Mouse (Mus musculus): ENCODE measurements around the gene Dock8. TPM values are rescaled to one million over a fixed set of nuclear protein-coding genes. Genes with fewer than 3 reads are reported as not detected.
"Not testable (repeated sequence)": the region's sequence is repeated elsewhere in the genome, so short reads cannot be mapped to it uniquely, and the experiment has no call there.

Gene Dock8
- polyA plus RNA-seq, 1 experiment: 18.0 TPM

DNA sequence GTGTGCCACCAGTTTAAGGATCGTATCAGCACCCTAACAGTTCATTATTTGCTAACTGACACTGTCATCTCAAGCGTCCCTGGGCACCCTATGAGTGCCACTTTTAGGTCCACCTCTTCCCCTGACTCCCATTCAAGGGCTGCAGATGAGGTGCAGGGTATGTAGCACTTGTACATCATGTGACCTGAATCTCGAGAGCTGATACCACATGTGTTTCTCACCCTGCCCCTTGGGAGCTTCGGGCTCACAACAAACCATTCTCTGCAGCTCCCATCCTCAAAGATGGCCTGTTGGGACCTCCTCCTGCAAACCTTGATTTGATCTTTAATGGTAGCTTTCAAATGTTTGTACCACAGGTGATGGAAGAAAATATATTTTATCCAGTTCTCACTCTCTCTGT, 32.4 kb downstream of the Dock8 start:
- no peak for TF ChIP-seq GATA1 (IDR thresholded peaks at IDR 0.05; ENCODE audit: borderline replicate concordance, low read length)
- no peak for TF ChIP-seq FLI1 (IDR thresholded peaks at IDR 0.05; ENCODE audit: low read length)
- Histone ChIP-seq H3K27me3 (replicated peaks) (no peaks in the 10 kb centered on the region), H3K4me1 (peaks cover 56% of the 10 kb centered on the region), H3K4me3 (replicated peaks) (no peak overlapping the region), H3K9me3 (no peaks in the 10 kb centered on the region), H3K36me3 (replicated peaks; ENCODE audit: low read length) (peaks cover 56% of the 10 kb centered on the region)

DNA sequence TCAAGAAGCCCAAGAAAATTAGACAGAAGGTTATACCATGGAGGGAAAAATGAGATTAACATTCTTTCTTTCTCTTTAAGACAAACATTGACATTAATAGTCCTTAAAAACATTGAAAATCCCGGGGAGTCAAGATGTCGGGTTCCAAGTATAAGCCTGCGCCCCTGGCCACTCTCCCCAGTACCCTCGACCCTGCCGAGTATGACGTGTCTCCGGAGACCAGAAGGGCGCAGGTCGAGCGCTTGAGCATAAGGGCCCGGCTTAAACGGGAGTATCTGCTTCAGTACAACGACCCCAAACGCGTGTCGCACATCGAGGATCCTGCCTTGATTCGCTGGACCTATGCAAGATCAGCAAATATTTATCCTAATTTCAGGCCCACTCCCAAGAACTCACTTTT, 33.7 kb downstream of the Dock8 start:
- not testable (repeated sequence) for H3K4me3 ChIP-seq (replicated peaks); H3K9me3 ChIP-seq; H3K27me3 ChIP-seq (replicated peaks)
- Histone ChIP-seq H3K36me3 (replicated peaks; ENCODE audit: low read length) (peaks cover 52% of the 10 kb centered on the region), H3K4me1 (peaks cover 54% of the 10 kb centered on the region)

DNA sequence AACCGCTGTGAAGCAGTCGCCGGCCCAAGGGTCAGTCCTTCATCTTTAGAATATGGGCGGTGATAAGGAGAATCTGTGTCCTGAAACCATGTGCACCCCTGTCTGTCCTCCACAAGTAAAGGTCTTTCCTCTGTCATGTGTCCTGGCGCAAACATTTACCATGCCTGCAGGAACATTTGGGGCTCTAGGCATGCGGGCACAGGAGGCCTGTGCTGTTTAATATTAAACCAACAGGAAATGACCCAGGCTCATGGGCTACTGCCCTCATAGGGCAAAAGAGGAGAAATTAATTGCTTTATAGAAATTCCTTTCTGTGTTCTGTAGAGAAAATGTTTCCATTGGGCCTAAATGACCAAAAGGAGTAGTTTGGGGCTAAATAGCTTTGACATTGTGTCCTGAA, 36.5 kb downstream of the Dock8 start:
- Histone ChIP-seq H3K4me3 (replicated peaks) (no peak overlapping the region), H3K4me1 (peaks cover 71% of the 10 kb centered on the region), H3K27me3 (replicated peaks) (no peaks in the 10 kb centered on the region), H3K36me3 (replicated peaks; ENCODE audit: low read length) (peaks cover 64% of the 10 kb centered on the region), H3K9me3 (no peaks in the 10 kb centered on the region)
- TF ChIP-seq FLI1 (IDR thresholded peaks at IDR 0.05; ENCODE audit: low read length) (no peak), GATA1 (IDR thresholded peaks at IDR 0.05; ENCODE audit: borderline replicate concordance, low read length) (no peak)

DNA sequence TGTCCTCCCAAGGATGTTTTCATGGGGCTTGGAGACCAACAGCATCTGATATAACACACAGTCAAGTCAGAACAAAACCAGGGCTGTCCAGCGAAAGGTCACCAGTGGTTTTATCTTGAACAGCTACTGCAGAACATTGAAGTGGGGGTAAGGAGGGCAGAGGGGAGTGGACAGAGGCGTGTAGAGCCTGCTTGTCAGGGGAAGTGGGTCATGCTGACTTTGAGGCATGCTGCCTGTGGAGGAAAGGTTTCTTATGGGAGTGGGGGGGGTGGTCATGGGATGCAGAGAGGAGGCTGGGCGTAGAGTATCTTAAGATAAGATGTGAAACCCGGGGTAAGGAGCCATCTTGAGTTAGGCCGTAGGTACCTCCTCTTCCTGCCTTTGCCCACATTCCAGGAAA, 37.5 kb downstream of the Dock8 start:
- H3K4me3 ChIP-seq (replicated peaks): peak overlapping the region; percentile 76
- peaks cover 64% of the 10 kb centered on the region for H3K36me3 ChIP-seq (replicated peaks; ENCODE audit: low read length)
- no peaks in the 10 kb centered on the region for H3K9me3 ChIP-seq
- H3K27me3 ChIP-seq (replicated peaks): no peaks in the 10 kb centered on the region
- TF ChIP-seq FLI1 (IDR thresholded peaks at IDR 0.05; ENCODE audit: low read length) (no peak), GATA1 (IDR thresholded peaks at IDR 0.05; ENCODE audit: borderline replicate concordance, low read length) (no peak)
- H3K4me1 ChIP-seq: peaks cover 68% of the 10 kb centered on the region

DNA sequence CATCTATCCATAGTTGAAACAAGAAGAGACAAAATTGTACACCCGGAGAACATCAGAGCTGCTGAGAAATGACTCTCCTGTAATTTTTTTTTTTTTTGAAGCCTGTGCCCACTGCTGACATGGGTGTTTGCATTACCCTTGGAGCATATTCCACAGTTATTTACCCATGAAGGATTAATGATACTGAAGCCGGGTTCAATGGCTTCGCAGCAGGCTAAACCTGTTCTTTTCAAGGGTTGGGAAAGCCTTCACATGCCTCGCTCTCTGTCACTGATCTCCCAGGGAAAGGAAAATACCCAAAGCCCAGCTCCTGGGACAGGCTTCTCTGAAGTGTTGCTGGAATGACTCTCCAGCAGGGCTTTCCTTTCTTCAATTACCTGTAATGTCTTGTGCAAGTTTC, 37.9 kb downstream of the Dock8 start:
- Histone ChIP-seq H3K4me3 (replicated peaks) (no peak overlapping the region), H3K36me3 (replicated peaks; ENCODE audit: low read length) (peaks cover 62% of the 10 kb centered on the region), H3K4me1 (peaks cover 71% of the 10 kb centered on the region), H3K27me3 (replicated peaks) (no peaks in the 10 kb centered on the region), H3K9me3 (no peaks in the 10 kb centered on the region)
- TF ChIP-seq GATA1 (IDR thresholded peaks at IDR 0.05; ENCODE audit: borderline replicate concordance, low read length) (no peak), FLI1 (IDR thresholded peaks at IDR 0.05; ENCODE audit: low read length) (no peak)

DNA sequence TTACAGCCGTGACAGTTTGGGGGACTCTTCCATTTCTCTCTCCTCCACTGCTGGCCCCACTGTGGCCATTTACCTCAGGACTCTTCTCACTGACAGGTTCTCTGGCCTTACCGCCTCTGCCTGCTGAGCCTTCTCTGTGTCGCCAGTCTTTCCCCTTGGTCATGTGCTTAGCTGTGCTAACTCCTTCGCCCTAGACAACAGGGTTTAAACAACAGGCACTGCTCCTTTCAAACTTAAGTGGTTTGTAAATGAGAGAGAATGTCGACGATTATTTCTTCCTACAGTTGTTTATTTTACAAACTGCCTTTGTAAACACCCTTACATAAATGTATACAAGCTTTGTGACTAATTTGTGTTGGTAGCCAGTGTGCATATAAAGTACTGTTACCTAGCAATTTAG, 39.0 kb downstream of the Dock8 start:
- H3K36me3 ChIP-seq (replicated peaks; ENCODE audit: low read length): peaks cover 63% of the 10 kb centered on the region
- H3K27me3 ChIP-seq (replicated peaks): no peaks in the 10 kb centered on the region
- H3K4me1 ChIP-seq: peaks cover 82% of the 10 kb centered on the region
- no peak for TF ChIP-seq GATA1 (IDR thresholded peaks at IDR 0.05; ENCODE audit: borderline replicate concordance, low read length)
- no peak for TF ChIP-seq FLI1 (IDR thresholded peaks at IDR 0.05; ENCODE audit: low read length)
- no peaks in the 10 kb centered on the region for H3K9me3 ChIP-seq
- H3K4me3 ChIP-seq (replicated peaks): peak overlapping the region; percentile 21

DNA sequence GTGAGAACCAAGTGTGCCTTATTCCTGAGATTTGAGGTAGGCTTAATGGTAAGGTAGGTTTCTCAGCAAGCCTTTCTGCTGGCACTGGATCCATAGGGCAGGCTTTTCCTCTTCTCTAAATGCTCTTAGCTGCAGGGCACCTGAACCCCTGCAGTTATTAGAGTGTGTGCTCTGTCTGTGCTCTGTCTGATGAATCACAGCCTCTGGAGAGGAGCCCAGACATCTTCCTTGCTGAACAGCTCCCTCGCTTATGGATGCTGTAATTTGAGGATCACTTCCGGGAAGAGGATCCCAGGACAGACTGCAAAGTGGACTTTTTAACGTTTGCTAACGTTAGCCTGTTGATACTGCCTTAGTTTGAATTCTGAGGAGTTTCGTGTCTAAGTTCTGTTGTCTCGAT, 41.9 kb downstream of the Dock8 start:
- no peak for TF ChIP-seq FLI1 (IDR thresholded peaks at IDR 0.05; ENCODE audit: low read length)
- Histone ChIP-seq H3K27me3 (replicated peaks) (no peaks in the 10 kb centered on the region), H3K4me3 (replicated peaks) (no peak overlapping the region), H3K36me3 (replicated peaks; ENCODE audit: low read length) (peaks cover 65% of the 10 kb centered on the region), H3K9me3 (no peaks in the 10 kb centered on the region), H3K4me1 (peaks cover 81% of the 10 kb centered on the region)

DNA sequence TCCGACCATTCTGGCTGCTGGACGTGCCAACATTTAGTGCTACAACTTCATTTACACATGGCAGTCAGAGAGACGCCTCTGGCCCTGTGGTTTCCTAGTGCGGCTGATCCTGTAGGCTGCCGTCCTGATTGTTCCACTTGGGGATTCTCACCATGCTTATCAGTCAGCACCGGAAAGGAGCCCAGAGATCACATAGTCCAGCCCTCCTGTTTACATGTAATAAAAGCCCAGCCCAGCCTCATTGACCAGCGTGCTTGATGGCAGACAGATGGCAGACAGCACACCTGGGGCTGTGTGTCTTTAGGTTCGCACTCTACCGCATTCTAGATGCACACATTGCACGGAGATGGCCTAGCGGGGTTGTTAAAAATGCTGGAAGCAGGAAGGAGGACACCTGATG, 43.6 kb downstream of the Dock8 start:
- Histone ChIP-seq H3K4me3 (replicated peaks) (no peak overlapping the region), H3K4me1 (peaks cover 72% of the 10 kb centered on the region), H3K9me3 (no peaks in the 10 kb centered on the region), H3K36me3 (replicated peaks; ENCODE audit: low read length) (peaks cover 60% of the 10 kb centered on the region), H3K27me3 (replicated peaks) (no peaks in the 10 kb centered on the region)
- TF ChIP-seq GATA1 (IDR thresholded peaks at IDR 0.05; ENCODE audit: borderline replicate concordance, low read length) (no peak), FLI1 (IDR thresholded peaks at IDR 0.05; ENCODE audit: low read length) (no peak)

DNA sequence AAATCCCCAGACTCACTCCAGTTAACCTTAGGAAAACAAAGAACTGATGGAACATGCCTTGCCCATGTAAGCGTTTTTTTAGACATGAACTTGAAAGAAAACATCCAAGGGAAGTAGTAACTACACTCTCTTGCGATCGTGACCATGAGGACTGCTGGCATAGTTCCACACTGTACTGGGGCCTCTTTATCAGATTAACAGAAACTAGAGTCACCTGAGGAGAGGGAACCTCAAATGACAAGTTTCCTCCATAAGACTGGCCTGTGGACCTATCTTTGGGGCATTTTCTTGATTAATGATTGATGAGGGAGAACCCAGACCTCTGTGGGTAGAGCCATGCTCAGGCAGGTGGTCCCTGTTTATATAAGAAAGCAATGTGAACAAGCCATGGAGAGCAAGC, 44.7 kb downstream of the Dock8 start:
- H3K36me3 ChIP-seq (replicated peaks; ENCODE audit: low read length): peaks cover 58% of the 10 kb centered on the region
- H3K9me3 ChIP-seq: no peaks in the 10 kb centered on the region
- TF ChIP-seq GATA1 (IDR thresholded peaks at IDR 0.05; ENCODE audit: borderline replicate concordance, low read length) (no peak), FLI1 (IDR thresholded peaks at IDR 0.05; ENCODE audit: low read length) (no peak)
- H3K4me3 ChIP-seq (replicated peaks): no peak overlapping the region
- H3K27me3 ChIP-seq (replicated peaks): no peaks in the 10 kb centered on the region
- peaks cover 61% of the 10 kb centered on the region for H3K4me1 ChIP-seq

DNA sequence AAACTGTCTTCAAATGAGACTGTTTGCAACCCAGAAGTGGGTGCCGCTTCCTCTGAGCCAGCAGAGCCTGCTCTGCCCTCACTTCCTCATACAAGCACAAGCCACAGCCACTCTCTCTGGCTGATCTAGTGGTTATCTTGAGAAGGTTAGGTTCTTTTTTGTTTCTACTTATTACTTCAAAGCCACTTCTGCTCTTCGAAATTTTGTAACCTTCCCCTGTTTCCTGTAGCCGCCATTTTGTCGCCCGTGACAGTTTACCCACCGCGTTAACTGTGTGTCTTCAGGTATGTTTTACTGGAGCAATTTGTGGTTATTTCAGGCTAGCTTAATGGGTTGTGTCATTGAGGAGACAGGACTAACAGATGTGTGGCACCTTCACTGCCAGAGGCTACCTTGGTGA, 53.0 kb downstream of the Dock8 start:
- Histone ChIP-seq H3K4me3 (replicated peaks) (peak overlapping the region; percentile 87), H3K9me3 (no peaks in the 10 kb centered on the region), H3K27me3 (replicated peaks) (no peaks in the 10 kb centered on the region), H3K36me3 (replicated peaks; ENCODE audit: low read length) (peaks cover 56% of the 10 kb centered on the region), H3K4me1 (peaks cover 71% of the 10 kb centered on the region)
- TF ChIP-seq GATA1 (IDR thresholded peaks at IDR 0.05; ENCODE audit: borderline replicate concordance, low read length) (no peak), FLI1 (IDR thresholded peaks at IDR 0.05; ENCODE audit: low read length) (no peak)

DNA sequence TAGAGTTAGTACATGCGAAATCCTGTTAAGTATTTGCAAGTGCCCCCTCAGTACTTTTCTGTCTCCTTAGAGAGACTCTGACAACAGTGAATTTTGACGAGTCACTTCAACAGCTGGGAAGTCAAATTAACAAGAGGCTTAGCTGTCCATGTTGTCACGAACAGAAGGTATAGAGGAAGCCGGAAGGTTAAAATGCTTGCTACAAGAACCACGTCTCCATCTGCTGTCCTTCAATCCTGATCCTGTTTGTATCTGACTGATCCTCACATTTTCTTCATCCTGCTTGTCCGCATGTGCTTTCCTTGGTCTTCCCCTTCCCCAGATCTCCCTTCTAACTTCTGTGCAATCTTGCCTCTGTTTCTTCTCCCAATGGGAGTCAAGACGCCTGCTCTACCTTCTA, 53.8 kb downstream of the Dock8 start:
- peaks cover 78% of the 10 kb centered on the region for H3K4me1 ChIP-seq
- H3K27me3 ChIP-seq (replicated peaks): no peaks in the 10 kb centered on the region
- peaks cover 62% of the 10 kb centered on the region for H3K36me3 ChIP-seq (replicated peaks; ENCODE audit: low read length)
- no peak for TF ChIP-seq GATA1 (IDR thresholded peaks at IDR 0.05; ENCODE audit: borderline replicate concordance, low read length)
- no peak for TF ChIP-seq FLI1 (IDR thresholded peaks at IDR 0.05; ENCODE audit: low read length)
- peak overlapping the region; percentile 87 for H3K4me3 ChIP-seq (replicated peaks)
- H3K9me3 ChIP-seq: no peaks in the 10 kb centered on the region

All from megakaryocyte, embryonic 14.5 days (primary cell).